Mouse (Mus musculus) megakaryocyte-erythroid progenitor cell, adult 5-6 weeks (primary cell): ENCODE results near the gene Mcm7. TPM values are rescaled to one million over a fixed set of nuclear protein-coding genes. Genes with fewer than 3 reads are reported as not detected.
"Not testable (repeated sequence)": the region's sequence is repeated elsewhere in the genome, so short reads cannot be mapped to it uniquely, and the experiment has no call there.

ENCODE experiments used
- ATAC-seq: replicated peaks from 2 replicates; pipeline ENCODE4 v1.8.0; 2016; ENCODE audit warnings: mild to moderate bottlenecking, inconsistent platforms; ENCODE audit not compliant: severe bottlenecking, poor library complexity, low FRiP score, low TSS enrichment
- total RNA-seq, 2 experiments: library from RNA; stranded (forward) in 1 of 2; stranded (reverse) in 1 of 2; fragments of 200-1000, 215-1000 nt in 1 of 2; fragments of >200 nt in 1 of 2; fragmentation: Nextera tagmentation in 1 of 2; gene quantifications; 2 replicates each; pipeline ENCODE4 v1.2.3; 2014 to 2017

The Mcm7 gene
- total RNA-seq (2014; fragmentation: Nextera tagmentation) (343 and 361 TPM in 2 replicates), total RNA-seq (2017) (397 and 503 TPM in 2 replicates)

GRCm38 (mm10) chr5:138171695-138172491 lies at the start of gene Mcm7, which contains the start of gene Ap4m1:
Gene Mcm7, minus strand, starts transcription at chr5:138172422.
Gene Ap4m1, plus strand, starts transcription at chr5:138172002.
- ATAC-seq, result peak; percentile 72

DNA sequence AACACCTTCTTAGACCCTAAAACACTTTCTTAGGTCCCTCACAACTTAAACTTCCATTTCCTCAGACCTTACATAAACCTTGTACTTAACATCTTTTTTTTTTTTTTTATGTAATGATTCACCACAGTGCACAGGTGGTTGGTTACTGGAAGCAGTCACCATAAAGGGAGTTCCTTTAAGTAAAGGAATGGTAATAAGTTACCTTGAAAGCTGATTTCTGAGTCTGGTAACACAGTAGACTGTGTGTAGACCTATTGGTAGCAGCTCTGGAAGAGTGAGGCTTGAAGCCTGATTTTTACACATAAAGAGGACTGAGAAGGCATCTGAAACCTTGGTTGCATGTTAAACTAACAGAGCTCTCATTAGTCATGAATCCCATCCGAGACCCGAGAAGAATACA lies 47.6 kb upstream of the Mcm7 start:
- ATAC-seq, result no peak

DNA sequence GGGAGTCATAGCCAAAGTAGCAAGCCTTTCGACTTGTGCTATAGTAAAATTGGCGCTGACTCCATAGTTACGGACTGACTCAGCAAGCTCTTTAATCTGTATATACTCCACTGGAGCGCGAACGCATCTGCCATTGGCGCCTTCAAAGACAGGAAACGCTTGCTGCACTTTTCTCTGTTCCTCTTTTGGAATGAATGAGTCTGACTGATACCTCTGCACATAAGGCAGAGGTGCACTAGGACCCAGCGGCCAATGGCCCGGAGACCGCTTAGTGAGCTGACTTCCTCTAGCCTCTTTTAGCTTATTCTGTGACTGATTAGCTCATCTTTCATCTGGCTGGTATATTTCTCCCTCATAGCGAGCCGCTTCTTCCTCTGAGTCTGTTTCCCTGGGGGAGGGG lies 44.4 kb upstream of the Mcm7 start:
- not testable (repeated sequence) for ATAC-seq

DNA sequence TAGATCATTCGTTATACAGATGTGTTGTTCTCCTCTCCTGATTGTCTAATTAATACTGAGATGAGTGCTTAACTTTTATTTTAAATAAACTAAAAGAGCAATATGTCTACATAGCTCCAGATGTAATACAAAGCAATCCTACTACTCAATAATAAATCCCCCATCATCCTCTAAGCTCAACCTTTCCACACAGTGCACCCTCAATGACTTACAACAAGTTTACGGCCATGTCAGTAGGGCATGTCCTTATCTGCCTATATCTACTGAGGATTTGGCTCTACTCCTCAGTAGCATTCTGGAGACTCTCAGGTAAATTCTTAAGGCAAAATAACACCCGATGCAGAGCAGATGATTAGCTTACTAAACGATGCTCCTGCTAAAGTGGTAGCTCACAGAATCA lies 35.7 kb upstream of the Mcm7 start:
- no peak for ATAC-seq

GRCm38 (mm10) chr5:138207253-138207652 lies 35.0 kb upstream of the Mcm7 start:
- no peak for ATAC-seq

DNA sequence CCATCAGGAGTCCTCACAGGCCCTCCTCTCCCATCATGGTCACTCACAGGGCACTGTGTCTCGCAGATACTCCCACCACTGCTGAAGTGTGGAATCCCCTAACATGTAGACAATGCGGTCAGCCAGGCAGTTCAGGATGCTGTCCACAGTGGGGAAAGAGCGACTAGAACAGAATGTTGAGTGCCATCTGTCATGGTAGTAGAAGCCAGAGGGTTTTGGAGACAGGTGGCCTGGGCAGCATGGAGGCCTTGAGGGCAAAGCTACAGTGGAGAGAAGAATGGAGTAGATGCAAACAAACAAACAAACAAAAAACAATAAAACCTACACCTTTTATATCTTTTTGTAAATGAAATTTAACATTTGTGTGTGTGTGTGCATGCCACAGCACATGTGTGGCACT lies 29.9 kb upstream of the Mcm7 start:
- ATAC-seq, result peak; percentile 52; the same call in 1 of the 2 replicates

DNA sequence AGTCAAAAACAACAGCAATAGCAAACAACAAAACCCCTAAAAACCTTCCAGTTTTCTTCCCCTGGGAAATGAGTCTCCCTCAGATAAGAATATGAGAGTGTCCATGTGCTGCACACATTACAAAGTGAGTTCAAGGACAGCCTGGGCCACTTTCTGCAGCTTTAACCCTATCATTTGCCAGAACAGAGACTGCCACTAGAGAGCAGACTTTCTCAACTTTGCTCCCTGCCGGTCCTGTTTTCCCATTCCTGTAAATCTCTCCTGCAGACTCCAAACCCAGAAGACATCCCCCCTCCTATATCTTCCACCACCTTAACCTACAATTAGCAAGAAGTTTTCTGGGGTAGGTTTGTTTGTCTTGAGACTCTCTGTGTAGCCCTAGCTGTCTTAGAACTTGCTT lies 27.4 kb upstream of the Mcm7 start:
- ATAC-seq, result no peak

GRCm38 (mm10) chr5:138195463-138195862 lies 23.2 kb upstream of the Mcm7 start:
- no peak for ATAC-seq

DNA sequence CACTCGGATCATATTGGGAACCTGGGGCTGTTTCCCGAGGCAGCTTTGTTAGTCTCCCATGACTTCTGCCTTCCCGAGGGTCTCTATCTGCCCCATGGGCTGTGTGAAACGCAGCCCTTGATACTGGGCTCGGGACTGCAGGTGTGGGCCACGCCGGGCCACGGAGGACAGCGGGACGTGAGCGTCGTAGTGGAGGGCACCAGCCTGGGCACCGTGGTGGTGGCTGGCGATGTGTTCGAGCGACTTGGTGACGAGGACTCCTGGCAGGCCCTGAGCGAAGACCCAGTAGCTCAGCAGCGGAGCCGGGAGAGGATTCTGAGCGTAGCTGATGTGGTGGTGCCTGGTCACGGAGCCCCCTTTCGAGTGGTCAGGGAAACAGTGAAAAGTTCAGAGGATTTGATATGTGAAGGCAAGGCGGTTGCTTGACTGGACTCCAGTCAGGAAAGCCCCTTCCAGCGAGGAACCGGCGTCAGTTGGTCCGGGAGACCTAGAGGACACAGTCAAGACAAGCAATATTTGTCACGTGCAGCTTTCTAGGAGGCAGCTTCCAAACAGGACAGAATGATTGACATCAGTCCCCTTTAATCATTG lies 22.6 kb upstream of the Mcm7 start:
- peak; percentile 60 for ATAC-seq

GRCm38 (mm10) chr5:138193771-138194727 lies 21.8 kb upstream of the Mcm7 start, which contains the start of gene Mblac1:
Gene Mblac1, plus strand, starts transcription at chr5:138194314.
- peak; percentile 79 for ATAC-seq

DNA sequence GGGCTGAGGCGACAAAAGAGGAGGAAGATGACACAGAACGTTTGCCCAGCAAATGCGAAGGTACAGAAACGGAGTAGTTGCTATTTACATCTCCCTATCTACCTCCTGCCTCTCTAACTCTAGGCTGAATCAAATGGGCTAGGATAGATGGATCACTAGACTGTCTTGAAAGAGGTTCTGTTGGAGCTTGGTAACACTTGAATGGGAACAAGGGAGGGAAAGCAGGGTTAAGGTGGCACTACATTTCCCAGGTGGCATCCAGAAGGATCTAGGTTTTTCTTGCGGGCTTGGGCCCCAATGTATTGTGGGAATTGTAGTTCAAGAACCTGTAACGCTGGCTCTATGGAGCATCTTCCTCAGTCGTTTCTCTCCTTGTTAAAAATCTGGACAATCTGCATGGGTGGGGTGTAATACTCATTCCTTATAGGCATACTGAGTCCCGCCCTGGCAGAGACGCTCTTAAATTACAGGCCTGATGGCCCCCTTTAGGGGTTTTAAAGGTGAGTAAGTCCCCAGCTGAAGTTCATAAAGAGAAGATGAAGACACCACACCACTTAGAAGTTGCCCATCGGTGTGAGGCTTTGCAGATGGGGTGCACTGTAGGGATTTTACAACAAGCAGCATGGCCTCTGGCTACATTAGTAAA lies 15.6 kb upstream of the Mcm7 start:
- peak; percentile 75 for ATAC-seq

DNA sequence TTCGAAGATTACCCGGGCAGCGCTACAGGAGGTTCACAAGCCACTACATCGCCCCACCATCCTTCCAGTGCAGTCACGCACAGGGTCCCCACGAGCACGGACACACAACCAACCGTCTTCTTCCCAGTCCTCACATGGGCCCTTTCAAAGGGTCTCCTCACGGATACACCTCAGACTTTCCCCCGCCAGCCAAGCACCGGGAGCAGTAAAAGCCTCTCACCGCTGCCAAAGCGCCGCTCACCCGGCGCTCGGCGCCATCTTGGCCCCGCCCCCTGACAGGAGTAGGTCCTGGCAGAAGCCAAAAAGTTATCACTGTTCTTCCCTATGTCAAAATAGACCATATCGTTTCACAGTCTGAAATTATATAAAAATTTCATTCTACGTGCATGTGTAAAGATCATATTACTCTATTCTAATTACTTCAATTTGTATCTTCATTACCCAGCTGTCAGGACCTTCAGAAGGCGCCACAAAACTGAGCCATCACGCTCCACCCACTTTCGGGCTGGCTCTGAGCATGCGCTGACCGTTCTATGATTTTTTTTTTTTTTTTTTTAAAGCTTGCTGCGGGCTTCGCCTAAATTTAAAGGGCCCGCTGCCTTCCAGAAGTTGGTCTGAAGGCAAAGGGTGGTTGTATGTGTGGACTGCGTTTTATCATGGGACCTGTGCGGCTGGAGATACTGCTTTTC lies 14.9 kb upstream of the Mcm7 start, which contains the start of the genes Taf6 and Cnpy4:
Gene Taf6, minus strand, starts transcription at position 502 of the 689 bp plus-strand sequence.
Gene Cnpy4, plus strand, starts transcription at position 536 of the 689 bp plus-strand sequence.
- ATAC-seq, result peak; percentile 69

GRCm38 (mm10) chr5:138173217-138173616 lies 995 bp upstream of the Mcm7 start:
- ATAC-seq, result no peak

DNA sequence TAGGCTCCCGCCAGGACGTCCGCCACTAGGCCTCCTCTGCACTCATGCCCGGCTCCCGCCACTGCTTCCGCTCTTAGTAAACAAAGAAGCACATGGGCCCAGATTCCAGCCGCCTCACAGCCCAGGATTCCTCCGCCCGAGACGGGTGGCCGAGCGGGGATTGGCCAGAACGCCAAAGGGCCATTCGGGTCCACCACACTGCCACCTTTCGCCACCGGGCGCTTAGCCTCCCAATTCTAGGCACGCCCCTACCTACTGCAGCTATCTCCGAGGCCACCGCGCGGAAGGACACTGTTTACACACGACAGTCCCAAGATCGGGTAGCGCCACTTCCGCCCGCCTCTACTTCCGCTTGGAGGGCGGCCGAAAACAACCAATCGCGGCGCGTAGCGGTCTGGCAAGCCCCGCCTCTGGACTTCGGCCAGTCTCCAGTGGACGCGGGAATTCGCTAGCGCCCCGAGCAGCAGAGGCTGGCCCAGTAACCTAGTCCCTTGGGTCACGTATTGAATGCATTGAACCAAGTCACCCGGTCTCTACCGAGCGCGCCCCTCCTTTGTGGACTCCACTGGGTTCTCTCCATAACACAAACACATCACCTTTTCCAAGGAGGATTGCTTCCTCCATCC lies 1.2 kb downstream of the Mcm7 start:
- peak; percentile 65 for ATAC-seq

- ATAC-seq, result no peak
These were observed 6.6 kb downstream of the Mcm7 start for GRCm38 (mm10) chr5:138165594-138165993.

DNA sequence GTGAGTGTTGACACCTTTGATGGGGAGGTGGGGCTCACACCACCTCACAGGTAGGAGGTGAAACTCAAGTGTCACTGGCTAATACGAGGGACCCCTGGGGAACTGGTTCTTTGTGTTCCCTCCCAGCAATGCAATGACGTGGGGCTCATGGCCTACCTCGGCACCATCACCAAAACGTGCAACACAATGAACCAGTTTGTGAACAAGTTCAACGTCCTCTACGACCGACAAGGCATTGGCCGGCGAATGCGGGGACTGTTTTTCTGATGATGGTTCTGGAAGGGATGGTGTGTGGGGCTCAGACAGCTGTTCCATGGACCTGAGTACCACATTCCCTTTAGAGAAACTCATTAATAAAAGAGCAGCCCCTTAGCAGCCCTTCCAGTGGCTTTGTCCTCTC lies 8.6 kb downstream of the Mcm7 start:
- no peak for ATAC-seq

DNA sequence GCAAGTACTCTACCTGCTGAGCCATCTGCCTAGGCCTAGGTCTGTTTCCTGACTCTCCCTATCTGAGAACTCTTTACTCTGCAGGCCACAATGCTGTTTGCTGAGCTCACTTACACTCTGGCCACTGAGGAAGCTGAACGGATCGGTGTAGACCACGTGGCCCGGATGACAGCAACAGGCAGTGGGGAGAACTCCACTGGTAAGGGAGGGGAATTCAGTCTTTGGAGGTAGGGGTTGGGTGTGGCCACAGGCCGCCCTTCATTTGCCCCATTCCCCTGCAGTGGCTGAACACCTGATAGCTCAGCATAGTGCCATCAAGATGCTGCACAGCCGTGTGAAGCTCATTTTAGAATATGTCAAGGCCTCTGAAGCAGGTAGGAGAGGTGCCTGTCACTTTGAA lies 9.2 kb downstream of the Mcm7 start:
- ATAC-seq, result 0 out of 2 replicates have a peak, but pooled peaks have one; percentile 2
